Mouse (Mus musculus): ENCODE data around the gene Camk2d. TPM values are rescaled to one million over a fixed set of nuclear protein-coding genes. Genes with fewer than 3 reads are reported as not detected.

The Camk2d gene
- total RNA-seq, 2 experiments from 2014 or later = 90.2 to 95.1 TPM

GRCm38 (mm10) chr3:126650332-126650731 lies 54.2 kb downstream of the Camk2d start:
- no peak for DNase-seq (ENCODE audit: low spot score in 2 of 2)

GRCm38 (mm10) chr3:126650747-126651146 lies 54.6 kb downstream of the Camk2d start:
- DNase-seq (ENCODE audit: low spot score in 2 of 2) = no peak

- DNase-seq (ENCODE audit: low spot score in 2 of 2) = no peak
These were observed 56.3 kb downstream of the Camk2d start for GRCm38 (mm10) chr3:126652361-126652760.

- no peak for DNase-seq (ENCODE audit: low spot score in 2 of 2)
These were observed 57.0 kb downstream of the Camk2d start for GRCm38 (mm10) chr3:126653118-126653517.

GRCm38 (mm10) chr3:126656173-126656572 lies 60.1 kb downstream of the Camk2d start:
- DNase-seq (ENCODE audit: low spot score in 2 of 2) = no peak

- DNase-seq (ENCODE audit: low spot score in 2 of 2) = no peak
These were observed 61.8 kb downstream of the Camk2d start for GRCm38 (mm10) chr3:126657895-126658294.

- no peak for DNase-seq (ENCODE audit: low spot score in 2 of 2)
These were observed 62.7 kb downstream of the Camk2d start for GRCm38 (mm10) chr3:126658791-126659190.

GRCm38 (mm10) chr3:126659235-126659634 lies 63.1 kb downstream of the Camk2d start:
- DNase-seq (ENCODE audit: low spot score in 2 of 2) = no peak

GRCm38 (mm10) chr3:126659832-126660564 lies 63.9 kb downstream of the Camk2d start:
- DNase-seq (ENCODE audit: low spot score in 2 of 2) = no peak

- DNase-seq (ENCODE audit: low spot score in 2 of 2) = peak in 1 of 2 experiments; percentile 23
These were observed 64.5 kb downstream of the Camk2d start for GRCm38 (mm10) chr3:126660575-126660974.

- no peak for DNase-seq (ENCODE audit: low spot score in 2 of 2)
These were observed 64.9 kb downstream of the Camk2d start for GRCm38 (mm10) chr3:126660986-126661385.

GRCm38 (mm10) chr3:126661920-126662319 lies 65.8 kb downstream of the Camk2d start:
- DNase-seq (ENCODE audit: low spot score in 2 of 2) = no peak

GRCm38 (mm10) chr3:126663436-126663835 lies 67.3 kb downstream of the Camk2d start:
- DNase-seq (ENCODE audit: low spot score in 2 of 2) = no peak

GRCm38 (mm10) chr3:126665866-126666265 lies 69.8 kb downstream of the Camk2d start:
- DNase-seq (ENCODE audit: low spot score in 2 of 2) = no peak

- DNase-seq (ENCODE audit: low spot score in 2 of 2) = no peak
These were observed 70.9 kb downstream of the Camk2d start for GRCm38 (mm10) chr3:126667019-126667418.

GRCm38 (mm10) chr3:126667451-126667850 lies 71.3 kb downstream of the Camk2d start:
- DNase-seq (ENCODE audit: low spot score in 2 of 2) = peak in 1 of 2 experiments; percentile 43

- no peak for DNase-seq (ENCODE audit: low spot score in 2 of 2)
These were observed 72.0 kb downstream of the Camk2d start for GRCm38 (mm10) chr3:126668123-126668522.

GRCm38 (mm10) chr3:126668692-126669091 lies 72.6 kb downstream of the Camk2d start:
- no peak for DNase-seq (ENCODE audit: low spot score in 2 of 2)

- DNase-seq (ENCODE audit: low spot score in 2 of 2) = no peak
These were observed 74.3 kb downstream of the Camk2d start for GRCm38 (mm10) chr3:126670413-126670812.

- no peak for DNase-seq (ENCODE audit: low spot score in 2 of 2)
These were observed 75.2 kb downstream of the Camk2d start for GRCm38 (mm10) chr3:126671292-126671691.

GRCm38 (mm10) chr3:126681051-126681450 lies 84.9 kb downstream of the Camk2d start:
- no peak for DNase-seq (ENCODE audit: low spot score in 2 of 2)

GRCm38 (mm10) chr3:126681996-126682395 lies 85.9 kb downstream of the Camk2d start:
- no peak for DNase-seq (ENCODE audit: low spot score in 2 of 2)

GRCm38 (mm10) chr3:126685363-126685762 lies 89.3 kb downstream of the Camk2d start:
- no peak for DNase-seq (ENCODE audit: low spot score in 2 of 2)
